Mouse (Mus musculus): ENCODE data around the gene Gm10273. TPM values are rescaled to one million over a fixed set of nuclear protein-coding genes. Genes with fewer than 3 reads are reported as not detected.

Gene Gm10273
- polyA plus RNA-seq, 2 experiments: 4.8 to 15.6 TPM

GRCm38 (mm10) chr10:59435746-59436145, 40.3 kb downstream of the Gm10273 start:
- H3K27ac ChIP-seq: no peak overlapping the region
- WGBS (ENCODE audit: insufficient replicate concordance): 83% methylated on average over 18 of the region's 18 CpGs
- peaks cover 0 to 5% of the 10 kb centered on the region in 2 experiments; a peak in 1 of 4 replicates for H3K4me1 ChIP-seq (replicated peaks; ENCODE audit: control insufficient read depth in 2 of 2, insufficient read depth in 2 of 2, low read length in 1 of 2)
- no peaks in the 10 kb centered on the region for H3K27me3 ChIP-seq (ENCODE audit: control insufficient read depth, insufficient read depth, low read length)
- H3K4me2 ChIP-seq (ENCODE audit: low read depth): no peak overlapping the region
- no peak for ATAC-seq (ENCODE audit: insufficient read depth)
- H3K4me3 ChIP-seq (ENCODE audit: insufficient read depth in 1 of 2, low read depth in 2 of 2, low read length in 2 of 2): no peak overlapping the region
- no peak for DNase-seq (ENCODE audit: low read depth in 3 of 3, low spot score in 3 of 3)
- no peaks in the 10 kb centered on the region for H3K9me3 ChIP-seq (ENCODE audit: control insufficient read depth, low read length)
- H3K9ac ChIP-seq (replicated peaks): no peak overlapping the region
- H3K36me3 ChIP-seq (replicated peaks; ENCODE audit: control insufficient read depth, insufficient read depth, low read depth): no peaks in the 10 kb centered on the region
- TF ChIP-seq CTCF (IDR thresholded peaks at IDR 0.05; ENCODE audit: low read depth) (no peak), EP300 (IDR thresholded peaks at IDR 0.05; ENCODE audit: low read depth) (no peak)

- 76% methylated on average over 12 of the region's 12 CpGs for WGBS (ENCODE audit: insufficient replicate concordance)
- H3K4me1 ChIP-seq (replicated peaks; ENCODE audit: control insufficient read depth in 2 of 2, insufficient read depth in 2 of 2, low read length in 1 of 2): peaks cover 0 to 3% of the 10 kb centered on the region in 2 experiments; a peak in 1 of 4 replicates
- TF ChIP-seq EP300 (IDR thresholded peaks at IDR 0.05; ENCODE audit: low read depth) (no peak), CTCF (IDR thresholded peaks at IDR 0.05; ENCODE audit: low read depth) (no peak)
- H3K4me2 ChIP-seq (ENCODE audit: low read depth): no peak overlapping the region
- no peaks in the 10 kb centered on the region for H3K36me3 ChIP-seq (replicated peaks; ENCODE audit: control insufficient read depth, insufficient read depth, low read depth)
- H3K9me3 ChIP-seq (ENCODE audit: control insufficient read depth, low read length): no peaks in the 10 kb centered on the region
- H3K9ac ChIP-seq (replicated peaks): no peak overlapping the region
- H3K27ac ChIP-seq: no peak overlapping the region
- H3K27me3 ChIP-seq (ENCODE audit: control insufficient read depth, insufficient read depth, low read length): no peaks in the 10 kb centered on the region
- no peak overlapping the region for H3K4me3 ChIP-seq (ENCODE audit: insufficient read depth in 1 of 2, low read depth in 2 of 2, low read length in 2 of 2)
- DNase-seq (ENCODE audit: low read depth in 3 of 3, low spot score in 3 of 3): no peak
- no peak for ATAC-seq (ENCODE audit: insufficient read depth)
These were observed 43.2 kb downstream of the Gm10273 start for GRCm38 (mm10) chr10:59438651-59439050.

- H3K4me2 ChIP-seq (ENCODE audit: low read depth): no peak overlapping the region
- no peak overlapping the region for H3K9ac ChIP-seq (replicated peaks)
- WGBS (ENCODE audit: insufficient replicate concordance): 51% methylated on average over 5 of the region's 5 CpGs
- H3K27ac ChIP-seq: no peak overlapping the region
- ATAC-seq (ENCODE audit: insufficient read depth) (no peak), DNase-seq (ENCODE audit: low read depth in 3 of 3, low spot score in 3 of 3) (no peak)
- no peak overlapping the region for H3K4me3 ChIP-seq (ENCODE audit: insufficient read depth in 1 of 2, low read depth in 2 of 2, low read length in 2 of 2)
- TF ChIP-seq EP300 (IDR thresholded peaks at IDR 0.05; ENCODE audit: low read depth) (no peak), CTCF (IDR thresholded peaks at IDR 0.05; ENCODE audit: low read depth) (no peak)
- H3K4me1 ChIP-seq (replicated peaks; ENCODE audit: control insufficient read depth in 2 of 2, insufficient read depth in 2 of 2, low read length in 1 of 2): peaks cover 0 to 7% of the 10 kb centered on the region in 2 experiments; a peak in 2 of 4 replicates
- no peaks in the 10 kb centered on the region for H3K27me3 ChIP-seq (ENCODE audit: control insufficient read depth, insufficient read depth, low read length)
- no peaks in the 10 kb centered on the region for H3K36me3 ChIP-seq (replicated peaks; ENCODE audit: control insufficient read depth, insufficient read depth, low read depth)
- H3K9me3 ChIP-seq (ENCODE audit: control insufficient read depth, low read length): no peaks in the 10 kb centered on the region
These were observed 44.1 kb downstream of the Gm10273 start for GRCm38 (mm10) chr10:59439508-59439931.

GRCm38 (mm10) chr10:59440177-59440576, 44.7 kb downstream of the Gm10273 start:
- no peak overlapping the region for H3K27ac ChIP-seq
- no peak for ATAC-seq (ENCODE audit: insufficient read depth)
- TF ChIP-seq EP300 (IDR thresholded peaks at IDR 0.05; ENCODE audit: low read depth) (no peak), CTCF (IDR thresholded peaks at IDR 0.05; ENCODE audit: low read depth) (no peak)
- no peak overlapping the region for H3K9ac ChIP-seq (replicated peaks)
- peaks cover 0 to 8% of the 10 kb centered on the region in 2 experiments; a peak in 2 of 4 replicates for H3K4me1 ChIP-seq (replicated peaks; ENCODE audit: control insufficient read depth in 2 of 2, insufficient read depth in 2 of 2, low read length in 1 of 2)
- H3K4me3 ChIP-seq (ENCODE audit: insufficient read depth in 1 of 2, low read depth in 2 of 2, low read length in 2 of 2): peak overlapping the region in 1 of 2 experiments; percentile 23; a peak in 1 of 4 replicates
- H3K9me3 ChIP-seq (ENCODE audit: control insufficient read depth, low read length): no peaks in the 10 kb centered on the region
- DNase-seq (ENCODE audit: low read depth in 3 of 3, low spot score in 3 of 3): no peak
- no peaks in the 10 kb centered on the region for H3K36me3 ChIP-seq (replicated peaks; ENCODE audit: control insufficient read depth, insufficient read depth, low read depth)
- 43% methylated on average over 6 of the region's 6 CpGs for WGBS (ENCODE audit: insufficient replicate concordance)
- no peak overlapping the region for H3K4me2 ChIP-seq (ENCODE audit: low read depth)
- H3K27me3 ChIP-seq (ENCODE audit: control insufficient read depth, insufficient read depth, low read length): no peaks in the 10 kb centered on the region

GRCm38 (mm10) chr10:59441735-59442134, 46.3 kb downstream of the Gm10273 start, which contains the start of gene Oit3:
TSS of gene Oit3 (minus strand) at chr10:59441778.
- no peaks in the 10 kb centered on the region for H3K27me3 ChIP-seq (ENCODE audit: control insufficient read depth, insufficient read depth, low read length)
- H3K4me1 ChIP-seq (replicated peaks; ENCODE audit: control insufficient read depth in 2 of 2, insufficient read depth in 2 of 2, low read length in 1 of 2): peaks cover 0 to 8% of the 10 kb centered on the region in 2 experiments; a peak in 2 of 4 replicates
- no peak for TF ChIP-seq CTCF (IDR thresholded peaks at IDR 0.05; ENCODE audit: low read depth)
- no peak for TF ChIP-seq EP300 (IDR thresholded peaks at IDR 0.05; ENCODE audit: low read depth)
- DNase-seq (ENCODE audit: low read depth in 3 of 3, low spot score in 3 of 3): no peak
- no peak within 1 kb of the TSS for H3K27ac ChIP-seq
- H3K36me3 ChIP-seq (replicated peaks; ENCODE audit: control insufficient read depth, insufficient read depth, low read depth): no peaks in the 10 kb centered on the region
- ATAC-seq (ENCODE audit: insufficient read depth): no peak; the same call in 1 of the 2 replicates
- no peak within 1 kb of the TSS for H3K9ac ChIP-seq (replicated peaks)
- no peaks in the 10 kb centered on the region for H3K9me3 ChIP-seq (ENCODE audit: control insufficient read depth, low read length)
- peak within 1 kb of the TSS in 1 of 2 experiments; percentile 35; a peak in 1 of 4 replicates for H3K4me3 ChIP-seq (ENCODE audit: insufficient read depth in 1 of 2, low read depth in 2 of 2, low read length in 2 of 2)
- WGBS (ENCODE audit: insufficient replicate concordance): 38% methylated on average over 11 of the region's 11 CpGs
- H3K4me2 ChIP-seq (ENCODE audit: low read depth): no peak within 1 kb of the TSS
